Mouse (Mus musculus) ES-Bruce4 (cell line): ENCODE results near the gene Hist1h4c. TPM values are rescaled to one million over a fixed set of nuclear protein-coding genes. Genes with fewer than 3 reads are reported as not detected.
A peak's percentile ranks its signal among the peaks of the same experiment; 100 is the strongest.

Experiments
- H3K27ac ChIP-seq: 2 replicates; pipeline ENCODE4 v1.5.1; 2012; ENCODE audit warnings: low read length, inconsistent platforms; ENCODE audit not compliant: insufficient read depth
- H3K27me3 ChIP-seq: 2 replicates; pipeline ENCODE4 v1.6.1; 2012; ENCODE audit warnings: mild to moderate bottlenecking, low read length, inconsistent platforms; ENCODE audit not compliant: control insufficient read depth, poor library complexity, insufficient read depth, severe bottlenecking
- H3K36me3 ChIP-seq: 2 replicates; pipeline ENCODE4 v1.6.1; 2012; ENCODE audit warnings: inconsistent platforms, mild to moderate bottlenecking, low read length, moderate library complexity; ENCODE audit not compliant: control insufficient read depth, poor library complexity, insufficient read depth, severe bottlenecking
- H3K4me1 ChIP-seq: one replicate; pipeline ENCODE4 v1.8.1; 2011; ENCODE audit warnings: low read length; ENCODE audit not compliant: control insufficient read depth, insufficient read depth
- H3K4me3 ChIP-seq: 2 replicates; pipeline ENCODE4 v1.5.1; 2011; ENCODE audit warnings: low read depth, mild to moderate bottlenecking, low read length
- H3K9ac ChIP-seq: 2 replicates; pipeline ENCODE4 v1.6.1; 2012; ENCODE audit warnings: low read depth, mild to moderate bottlenecking, inconsistent platforms; ENCODE audit not compliant: poor library complexity, severe bottlenecking
- H3K9me3 ChIP-seq: replicated peaks from 2 replicates; pipeline ENCODE4 v1.6.1; 2012; ENCODE audit warnings: mild to moderate bottlenecking, low read length, inconsistent platforms; ENCODE audit not compliant: control insufficient read depth, poor library complexity, insufficient read depth, severe bottlenecking
- CTCF ChIP-seq: IDR thresholded peaks from one replicate; pipeline ENCODE4 v1.8.1; 2011; ENCODE audit warnings: low read depth, low read length
- EP300 ChIP-seq: IDR thresholded peaks from 2 replicates; pipeline ENCODE4 v1.6.1; 2011; ENCODE audit warnings: low read depth, low read length; ENCODE audit not compliant: insufficient read depth
- POLR2A ChIP-seq: IDR thresholded peaks from one replicate; pipeline ENCODE4 v1.8.1; 2011; ENCODE audit warnings: low read length; ENCODE audit not compliant: insufficient read depth
- polyA plus RNA-seq: library from polyadenylated mRNA; stranded (reverse); fragments of >200 nt; gene quantifications from 2 replicates; pipeline ENCODE4 v1.2.4, GENCODE M21; 2011; ENCODE audit warnings: low read depth; ENCODE audit not compliant: missing spikeins, insufficient read depth, insufficient read length

Gene Hist1h4c
- polyA plus RNA-seq, 1 experiment, result 1.3 TPM

DNA sequence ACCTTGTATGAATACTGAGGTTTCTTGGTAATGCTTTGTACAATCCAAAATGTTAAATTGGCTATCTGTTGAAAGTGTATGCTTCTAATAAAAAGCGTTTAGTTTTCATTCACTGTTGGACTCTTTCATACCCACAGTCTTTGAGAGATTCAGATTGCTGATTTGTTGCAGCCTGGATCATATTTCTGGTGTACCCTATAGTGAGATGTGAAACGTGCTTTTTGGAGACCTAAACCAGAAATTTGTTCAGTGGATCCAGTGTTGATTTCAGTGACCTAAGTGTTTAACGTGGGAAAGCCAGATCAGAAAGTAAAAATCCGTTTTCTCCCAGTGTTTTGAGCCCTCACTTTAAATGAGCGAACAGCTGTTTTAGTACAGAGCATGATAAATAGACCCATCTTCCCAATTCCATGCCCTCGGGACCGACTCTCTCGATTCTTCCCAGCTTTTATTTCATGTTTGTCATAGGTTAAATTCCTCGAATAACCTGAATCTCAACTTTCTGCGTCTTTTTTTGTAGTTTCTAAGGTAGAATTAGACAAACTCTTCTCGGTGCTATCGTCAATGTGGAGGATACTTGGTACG lies 42.1 kb upstream of the Hist1h4c start:
- H3K27ac ChIP-seq, result peak overlapping the region; percentile 90
- no peaks in the 10 kb centered on the region for H3K4me1 ChIP-seq
- H3K9ac ChIP-seq, result peak overlapping the region; percentile 83
- H3K27me3 ChIP-seq, result no peaks in the 10 kb centered on the region
- no peaks in the 10 kb centered on the region for H3K36me3 ChIP-seq
- H3K4me3 ChIP-seq, result peak overlapping the region; percentile 74
- H3K9me3 ChIP-seq, result no peaks in the 10 kb centered on the region
- TF ChIP-seq EP300, result no peak
- TF ChIP-seq CTCF, result no peak
- no peak for TF ChIP-seq POLR2A

DNA sequence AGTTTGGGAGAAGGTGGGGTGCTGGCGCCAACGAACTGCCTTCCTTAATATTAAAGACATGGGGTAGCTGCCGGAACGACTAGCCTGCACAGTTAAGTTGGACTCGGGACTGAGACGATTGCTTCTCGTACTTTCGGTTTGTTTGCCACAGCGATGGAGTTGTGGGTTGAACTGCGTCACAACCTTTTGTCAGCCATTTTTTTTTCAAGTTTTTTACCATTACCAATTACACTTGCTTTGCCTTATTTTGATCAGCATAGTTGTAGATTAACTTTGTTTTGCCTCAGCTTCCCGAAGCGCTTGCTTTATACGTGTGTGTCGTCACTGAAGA lies 41.6 kb upstream of the Hist1h4c start:
- Histone ChIP-seq H3K36me3 (no peaks in the 10 kb centered on the region), H3K9ac (peak overlapping the region; percentile 83), H3K9me3 (no peaks in the 10 kb centered on the region), H3K4me3 (peak overlapping the region; percentile 74), H3K27ac (peak overlapping the region; percentile 90), H3K27me3 (no peaks in the 10 kb centered on the region), H3K4me1 (no peaks in the 10 kb centered on the region)
- TF ChIP-seq POLR2A, result no peak
- TF ChIP-seq EP300, result no peak
- TF ChIP-seq CTCF, result no peak

DNA sequence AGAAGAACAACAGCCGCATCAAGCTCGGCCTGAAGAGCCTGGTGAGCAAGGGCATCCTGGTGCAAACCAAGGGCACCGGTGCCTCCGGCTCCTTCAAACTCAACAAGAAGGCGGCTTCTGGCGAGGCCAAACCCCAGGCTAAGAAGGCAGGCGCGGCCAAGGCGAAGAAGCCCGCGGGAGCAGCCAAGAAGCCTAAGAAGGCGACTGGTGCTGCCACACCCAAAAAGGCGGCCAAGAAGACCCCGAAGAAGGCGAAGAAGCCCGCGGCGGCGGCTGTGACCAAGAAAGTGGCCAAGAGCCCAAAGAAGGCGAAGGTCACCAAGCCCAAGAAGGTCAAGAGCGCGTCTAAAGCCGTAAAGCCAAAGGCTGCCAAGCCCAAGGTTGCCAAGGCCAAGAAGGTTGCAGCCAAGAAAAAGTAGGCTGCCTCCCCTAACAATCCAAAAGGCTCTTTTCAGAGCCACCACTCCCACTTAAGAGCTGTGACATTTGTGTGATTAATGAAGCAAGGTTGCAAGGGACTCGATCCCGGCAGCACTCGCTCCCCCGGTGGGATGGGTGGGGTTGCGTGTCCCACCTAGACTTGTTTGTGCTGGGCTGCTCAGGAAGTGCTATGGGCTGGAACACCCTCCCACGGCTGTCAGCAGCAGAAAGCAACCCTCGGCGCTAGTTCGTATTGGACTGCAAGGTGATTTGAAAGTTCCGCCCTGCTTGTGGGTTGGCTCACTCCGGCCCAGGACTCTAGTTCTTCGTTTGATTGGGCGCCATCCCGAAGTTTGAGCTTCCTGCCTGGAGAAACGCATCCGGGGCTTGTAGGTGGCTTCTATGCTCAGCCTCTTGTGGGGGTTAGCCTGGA lies 41.0 kb upstream of the Hist1h4c start:
- H3K4me1 ChIP-seq, result no peaks in the 10 kb centered on the region
- no peaks in the 10 kb centered on the region for H3K27me3 ChIP-seq
- peak overlapping the region; percentile 83 for H3K9ac ChIP-seq
- H3K27ac ChIP-seq, result peak overlapping the region; percentile 90
- peak overlapping the region; percentile 74 for H3K4me3 ChIP-seq
- H3K36me3 ChIP-seq, result no peaks in the 10 kb centered on the region
- TF ChIP-seq CTCF, result no peak
- peak; percentile 84 for TF ChIP-seq EP300
- TF ChIP-seq POLR2A, result peak; percentile 99
- H3K9me3 ChIP-seq, result no peaks in the 10 kb centered on the region

DNA sequence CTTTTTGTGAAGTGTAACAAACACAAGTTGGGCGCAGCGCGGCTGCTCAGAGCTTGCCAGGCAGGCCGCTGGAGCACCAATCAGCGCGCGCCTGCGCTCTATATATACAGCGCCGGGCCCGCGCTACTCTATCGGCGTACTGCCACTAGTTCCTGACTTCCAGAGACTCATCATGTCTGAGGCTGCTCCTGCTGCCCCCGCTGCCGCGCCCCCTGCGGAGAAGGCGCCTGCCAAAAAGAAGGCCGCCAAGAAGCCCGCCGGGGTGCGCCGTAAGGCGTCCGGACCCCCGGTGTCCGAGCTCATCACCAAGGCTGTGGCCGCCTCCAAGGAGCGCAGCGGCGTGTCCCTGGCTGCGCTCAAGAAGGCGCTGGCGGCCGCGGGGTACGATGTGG lies 40.4 kb upstream of the Hist1h4c start, which contains the start of gene Hist1h1c:
Gene Hist1h1c (plus strand): TSS at position 132 of the 392 bp plus-strand sequence.
- H3K27me3 ChIP-seq, result no peaks in the 10 kb centered on the region
- no peaks in the 10 kb centered on the region for H3K36me3 ChIP-seq
- no peaks in the 10 kb centered on the region for H3K4me1 ChIP-seq
- peak; percentile 98 for TF ChIP-seq POLR2A
- no peak for TF ChIP-seq EP300
- H3K4me3 ChIP-seq, result peak within 1 kb of the TSS; percentile 74
- peak within 1 kb of the TSS; percentile 90 for H3K27ac ChIP-seq
- H3K9me3 ChIP-seq, result no peaks in the 10 kb centered on the region
- H3K9ac ChIP-seq, result peak within 1 kb of the TSS; percentile 85

DNA sequence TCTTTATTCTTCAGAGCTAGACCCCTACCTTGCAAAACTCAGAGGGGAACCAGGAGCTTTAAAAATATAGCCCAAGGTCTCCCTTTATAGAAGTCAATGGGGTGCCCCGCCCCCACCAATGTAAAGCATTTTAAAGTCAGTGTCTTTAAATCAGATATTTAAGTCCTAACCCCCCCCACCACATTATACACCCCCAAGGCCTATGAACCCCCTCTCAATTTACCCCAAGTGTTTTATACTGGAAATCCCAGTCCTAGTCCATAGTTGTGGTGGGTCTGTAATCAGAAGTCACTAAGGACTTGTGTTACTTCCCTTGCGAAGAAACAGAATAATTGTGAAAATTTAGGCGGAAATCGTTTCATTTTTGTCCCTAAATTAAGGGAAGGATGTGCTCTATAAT lies 39.8 kb upstream of the Hist1h4c start:
- Histone ChIP-seq H3K27me3 (no peaks in the 10 kb centered on the region), H3K9ac (peak overlapping the region; percentile 85), H3K36me3 (no peaks in the 10 kb centered on the region), H3K4me1 (no peaks in the 10 kb centered on the region), H3K4me3 (no peak overlapping the region), H3K9me3 (no peaks in the 10 kb centered on the region), H3K27ac (peak overlapping the region; percentile 85)
- no peak for TF ChIP-seq POLR2A
- TF ChIP-seq CTCF, result no peak
- no peak for TF ChIP-seq EP300

DNA sequence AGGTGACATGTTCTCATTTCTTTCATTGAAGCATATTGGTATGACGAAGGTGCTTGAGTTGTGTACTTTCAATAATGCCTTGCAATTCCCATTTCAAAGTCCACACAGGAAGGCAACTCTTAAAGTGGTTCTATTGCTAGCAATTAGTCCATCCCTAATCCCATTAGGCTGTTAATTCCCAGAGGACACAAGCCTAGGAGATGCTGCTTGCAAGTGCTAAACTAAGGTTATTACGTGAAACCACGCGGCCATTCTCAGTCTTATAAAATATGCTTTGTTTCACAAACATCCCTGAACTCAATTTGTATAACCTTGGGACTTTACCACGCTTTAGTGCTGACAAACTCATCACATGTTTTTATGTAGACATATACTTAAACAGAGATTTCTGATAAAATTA lies 38.8 kb upstream of the Hist1h4c start:
- no peak overlapping the region for H3K27ac ChIP-seq
- TF ChIP-seq EP300, result no peak
- TF ChIP-seq CTCF, result no peak
- no peak for TF ChIP-seq POLR2A

More for the DNA sequence above, 38.8 kb upstream of the Hist1h4c start:
- H3K4me1 ChIP-seq, result no peaks in the 10 kb centered on the region
- H3K27me3 ChIP-seq, result no peaks in the 10 kb centered on the region
- H3K9ac ChIP-seq, result no peak overlapping the region
- H3K9me3 ChIP-seq, result no peaks in the 10 kb centered on the region
- no peaks in the 10 kb centered on the region for H3K36me3 ChIP-seq
- no peak overlapping the region for H3K4me3 ChIP-seq
